Mouse (Mus musculus): ENCODE results near the gene Hunk.

DNA sequence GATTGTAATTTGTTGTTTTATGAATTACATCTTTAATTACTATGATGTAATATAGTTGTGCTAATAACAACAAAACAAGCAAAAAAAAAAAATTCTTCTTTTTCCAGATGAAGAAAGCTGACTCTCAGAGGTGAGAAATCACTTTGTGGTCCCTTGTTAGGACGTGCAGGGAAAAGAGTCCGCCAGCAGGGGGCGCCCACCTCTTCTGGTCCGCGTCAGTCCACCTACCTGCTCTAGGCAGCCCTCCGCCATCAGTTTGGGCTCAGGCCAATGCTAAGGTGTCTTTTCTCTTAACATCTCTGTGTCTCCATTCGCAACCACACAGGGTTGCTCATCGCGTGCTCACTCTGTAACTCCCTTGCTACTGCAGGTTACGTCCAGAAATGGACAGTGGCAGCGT, 5.9 kb upstream of the Hunk start:
- TF ChIP-seq POLR2A (IDR thresholded peaks at IDR 0.05; ENCODE audit: low read depth, low read length) (no peak), CTCF (IDR thresholded peaks at IDR 0.05; ENCODE audit: extremely low read depth, insufficient read length, insufficient replicate concordance, low read depth, low read length) (peak; percentile 92)

Measured in small intestine, adult 2 months (tissue).